Mouse (Mus musculus): ENCODE data around the gene Car14. TPM values are rescaled to one million over a fixed set of nuclear protein-coding genes. Genes with fewer than 3 reads are reported as not detected.
A peak's percentile ranks its signal among the peaks of the same experiment; 100 is the strongest.

Car14 gene
- polyA plus RNA-seq, 1 experiment from 2014 or later: 98.8 TPM

DNA sequence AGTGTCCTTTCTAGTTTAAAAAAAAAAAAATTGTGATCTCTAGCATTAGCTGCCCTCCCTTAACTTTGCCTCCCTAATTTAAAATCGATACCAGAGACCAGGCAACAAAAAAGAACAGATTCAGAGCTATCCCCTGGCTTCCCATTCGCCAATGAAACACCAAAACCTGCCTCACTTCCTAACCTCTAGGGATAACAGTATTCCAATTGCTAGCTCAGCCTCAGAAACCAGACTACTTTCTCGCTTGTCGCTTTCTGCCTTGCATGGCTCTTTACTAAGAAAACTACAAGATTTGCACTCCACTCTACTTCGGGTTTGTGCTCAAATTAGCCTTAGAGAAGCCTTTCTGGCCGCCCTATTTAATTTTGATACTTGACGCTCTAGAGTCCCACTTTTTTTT is 48.4 kb downstream of the Car14 start:
- peaks cover 26% of the 10 kb centered on the region for H3K36me3 ChIP-seq (replicated peaks)
- peaks cover 15% of the 10 kb centered on the region for H3K4me1 ChIP-seq
- H3K9me3 ChIP-seq: no peaks in the 10 kb centered on the region
- WGBS: 30% methylated on average over 7 of the region's 7 CpGs
- H3K27me3 ChIP-seq (ENCODE audit: poor library complexity, severe bottlenecking): no peaks in the 10 kb centered on the region
- H3K27ac ChIP-seq: peak overlapping the region; percentile 93
- peak; percentile 18 for DNase-seq (ENCODE audit: extremely low spot score, low spot score)
- peak overlapping the region; percentile 82 for H3K4me3 ChIP-seq

DNA sequence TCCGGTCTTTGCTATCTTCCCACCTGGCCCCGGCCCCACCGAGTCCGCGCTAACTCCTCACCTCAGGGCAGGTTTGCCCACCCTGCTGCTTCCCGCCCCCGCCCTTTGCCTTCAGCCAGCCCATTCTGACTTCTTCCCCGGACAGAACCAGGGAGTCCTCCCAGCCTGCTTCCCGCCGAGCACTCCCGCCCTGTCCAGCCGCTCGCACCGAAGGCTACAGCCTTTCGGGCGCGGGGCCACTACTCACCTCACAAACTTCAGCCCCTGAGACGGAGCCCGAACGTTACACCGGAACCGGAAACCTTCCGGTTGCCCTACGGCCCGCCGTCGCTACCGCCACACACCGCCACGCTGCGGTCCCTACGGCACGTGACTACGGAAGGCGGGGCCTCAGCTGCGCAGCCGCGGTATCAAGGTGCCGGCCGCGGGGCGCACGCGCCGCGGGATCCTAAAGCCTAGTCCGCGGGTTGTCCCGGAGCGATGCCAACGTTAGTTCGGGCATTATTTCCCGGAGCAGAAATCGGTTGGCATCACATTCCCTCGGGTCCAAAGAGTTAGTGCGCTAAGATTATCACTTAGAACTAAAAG is 48.9 kb downstream of the Car14 start, which contains the start of gene Prpf3:
Gene Prpf3 (minus strand): TSS at position 384 of the 588 bp plus-strand sequence.
- Histone ChIP-seq H3K27me3 (ENCODE audit: poor library complexity, severe bottlenecking) (no peaks in the 10 kb centered on the region), H3K9me3 (no peaks in the 10 kb centered on the region), H3K4me3 (peak within 1 kb of the TSS; percentile 82), H3K4me1 (peaks cover 15% of the 10 kb centered on the region), H3K27ac (peak within 1 kb of the TSS; percentile 93), H3K36me3 (replicated peaks) (peaks cover 31% of the 10 kb centered on the region)
- peak; percentile 93 for DNase-seq (ENCODE audit: extremely low spot score, low spot score)
- under 1% methylated on average over 56 of the region's 56 CpGs for WGBS

GRCm38 (mm10) chr3:95851317-95851716 is 53.2 kb downstream of the Car14 start:
- 92% methylated on average over 8 of the region's 8 CpGs for WGBS
- H3K36me3 ChIP-seq (replicated peaks): peaks cover 74% of the 10 kb centered on the region
- H3K27me3 ChIP-seq (ENCODE audit: poor library complexity, severe bottlenecking): no peaks in the 10 kb centered on the region

DNA sequence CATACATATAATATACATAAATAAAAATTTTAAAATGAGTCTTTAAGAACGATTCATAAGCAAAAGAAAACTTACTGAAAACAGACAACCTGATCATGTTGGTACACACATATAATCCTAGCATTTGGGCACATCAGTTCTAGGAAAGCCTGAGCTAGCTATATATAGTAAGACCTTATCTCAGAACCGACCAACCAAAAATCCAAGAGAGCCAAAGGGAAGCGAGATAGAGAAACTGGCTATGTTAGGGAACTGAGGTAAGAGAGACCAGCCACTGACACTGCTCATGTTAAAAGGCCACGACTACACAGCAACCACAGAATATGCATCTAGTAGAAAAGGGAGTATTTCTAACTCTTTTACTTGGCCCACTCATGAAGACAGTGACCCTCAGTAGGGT is 53.9 kb downstream of the Car14 start:
- no peaks in the 10 kb centered on the region for H3K27me3 ChIP-seq (ENCODE audit: poor library complexity, severe bottlenecking)
- H3K27ac ChIP-seq: no peak overlapping the region
- peaks cover 8% of the 10 kb centered on the region for H3K4me1 ChIP-seq
- 93% methylated on average over 4 of the region's 4 CpGs for WGBS
- no peak overlapping the region for H3K4me3 ChIP-seq
- H3K9me3 ChIP-seq: no peaks in the 10 kb centered on the region
- DNase-seq (ENCODE audit: extremely low spot score, low spot score): no peak
- peaks cover 81% of the 10 kb centered on the region for H3K36me3 ChIP-seq (replicated peaks)

More at GRCm38 (mm10) chr3:95851317-95851716, 53.2 kb downstream of the Car14 start:
- no peak for DNase-seq (ENCODE audit: extremely low spot score, low spot score)
- Histone ChIP-seq H3K4me1 (peaks cover 13% of the 10 kb centered on the region), H3K4me3 (no peak overlapping the region), H3K9me3 (no peaks in the 10 kb centered on the region), H3K27ac (no peak overlapping the region)

Other genes with a start within 250 kb of the Car14 start
- 42.1 and 42.9 TPM in 2 replicates for gene Mcl1, start 245.9 kb downstream of the Car14 start, polyA plus RNA-seq (2016; fragmentation: Nextera tagmentation; extraction: Ambion mirVana)
- 0.84 and 1.6 TPM in 2 replicates for gene Adamtsl4, start 216.8 kb downstream of the Car14 start, polyA plus RNA-seq (2016; fragmentation: Nextera tagmentation; extraction: Ambion mirVana)
- gene Ecm1, start 165.1 kb downstream of the Car14 start, polyA plus RNA-seq (2016; fragmentation: Nextera tagmentation; extraction: Ambion mirVana): 11.1 and 12.4 TPM in 2 replicates
- 76.5 and 76.9 TPM in 2 replicates for gene Tars2, start 144.5 kb downstream of the Car14 start, polyA plus RNA-seq (2016; fragmentation: Nextera tagmentation; extraction: Ambion mirVana)
- 21.1 and 22.3 TPM in 2 replicates for gene Rprd2, start 85.8 kb downstream of the Car14 start, polyA plus RNA-seq (2016; fragmentation: Nextera tagmentation; extraction: Ambion mirVana)
- 71.3 and 78.1 TPM in 2 replicates for gene Prpf3, start 48.8 kb downstream of the Car14 start, polyA plus RNA-seq (2016; fragmentation: Nextera tagmentation; extraction: Ambion mirVana)
- gene Mrps21, start 33.2 kb downstream of the Car14 start, polyA plus RNA-seq (2016; fragmentation: Nextera tagmentation; extraction: Ambion mirVana): 353 TPM in 2 replicates
- 9.1 and 11.8 TPM in 2 replicates for gene Ciart, start 22.4 kb downstream of the Car14 start, polyA plus RNA-seq (2016; fragmentation: Nextera tagmentation; extraction: Ambion mirVana)
- gene BC028528, start 12.7 kb downstream of the Car14 start, polyA plus RNA-seq (2016; fragmentation: Nextera tagmentation; extraction: Ambion mirVana): 7.2 and 7.6 TPM in 2 replicates
- 28.7 and 29.2 TPM in 2 replicates for gene Aph1a, start 10.7 kb downstream of the Car14 start, polyA plus RNA-seq (2016; fragmentation: Nextera tagmentation; extraction: Ambion mirVana)
- 421 and 423 TPM in 2 replicates for gene Anp32e, start 24.6 kb upstream of the Car14 start, polyA plus RNA-seq (2016; fragmentation: Nextera tagmentation; extraction: Ambion mirVana)
- gene Plekho1, start 91.3 kb upstream of the Car14 start, polyA plus RNA-seq (2016; fragmentation: Nextera tagmentation; extraction: Ambion mirVana): 66.0 and 69.1 TPM in 2 replicates
- 24.1 and 28.0 TPM in 2 replicates for gene Vps45, start 153.8 kb upstream of the Car14 start, polyA plus RNA-seq (2016; fragmentation: Nextera tagmentation; extraction: Ambion mirVana)
- 14.1 and 20.8 TPM in 2 replicates for gene Otud7b, start 199.8 kb upstream of the Car14 start, polyA plus RNA-seq (2016; fragmentation: Nextera tagmentation; extraction: Ambion mirVana)

Measured in forebrain, embryonic 10.5 days (tissue).